Mouse (Mus musculus) G1E (cell line): ENCODE data around the gene Nfatc2. TPM values are rescaled to one million over a fixed set of nuclear protein-coding genes. Genes with fewer than 3 reads are reported as not detected.

Experiments
- ATAC-seq: 2 replicates; pipeline ENCODE4 v1.8.0; 2016; ENCODE audit warnings: mild to moderate bottlenecking; ENCODE audit not compliant: insufficient number of reproducible peaks, poor library complexity, low FRiP score, severe bottlenecking; ENCODE audit errors: extremely low read depth
- DNase-seq: peaks from one replicate; pipeline ENCODE4 v3.0.0; 2012; ENCODE audit warnings: low spot score
- H3K27me3 ChIP-seq: 2 replicates; pipeline ENCODE4 v1.6.1; 2012; ENCODE audit warnings: mild to moderate bottlenecking, low read length, inconsistent platforms; ENCODE audit not compliant: insufficient read depth
- H3K36me3 ChIP-seq: replicated peaks from 2 replicates; pipeline ENCODE3; 2012; ENCODE audit warnings: mild to moderate bottlenecking, inconsistent platforms
- H3K4me1 ChIP-seq: 2 replicates; pipeline ENCODE4 v1.6.1; 2012; ENCODE audit warnings: low read depth, low read length, inconsistent platforms, mixed read lengths; ENCODE audit not compliant: insufficient read depth
- H3K4me3 ChIP-seq: 2 replicates; pipeline ENCODE4 v1.5.1; 2012; ENCODE audit warnings: low read depth, mild to moderate bottlenecking, inconsistent platforms, low read length, moderate library complexity, mixed read lengths
- H3K9me3 ChIP-seq: replicated peaks from 2 replicates; pipeline ENCODE4 v1.6.1; 2012; ENCODE audit warnings: inconsistent platforms
- CTCF ChIP-seq: IDR thresholded peaks from 2 replicates; pipeline ENCODE4 v1.5.1; 2012; ENCODE audit warnings: low read depth, low read length, inconsistent platforms, mixed read lengths
- GATA1 ChIP-seq: IDR thresholded peaks from 2 replicates; pipeline ENCODE4 v1.6.1; 2012; ENCODE audit warnings: borderline replicate concordance, low read length, inconsistent platforms, mixed read lengths
- GATA2 ChIP-seq: IDR thresholded peaks from 2 replicates; pipeline ENCODE4 v1.6.1; 2012; ENCODE audit warnings: low read depth, low read length, inconsistent platforms, borderline replicate concordance
- POLR2AphosphoS5 ChIP-seq: IDR thresholded peaks from 2 replicates; pipeline ENCODE4 v1.6.1; 2012; ENCODE audit warnings: low read depth, low read length, inconsistent platforms; ENCODE audit not compliant: insufficient replicate concordance
- TAL1 ChIP-seq: conservative IDR thresholded peaks from 2 replicates; pipeline ENCODE4 v1.6.1; 2012; ENCODE audit warnings: low read depth, low read length, inconsistent platforms, mixed read lengths
- polyA plus RNA-seq: library from polyadenylated mRNA; stranded (reverse); fragments of >175 nt; gene quantifications from 2 replicates; pipeline ENCODE4 v1.2.3, GENCODE M21; 2012
- total RNA-seq, 2 experiments: library from RNA; stranded (forward) in 1 of 2; stranded (reverse) in 1 of 2; fragments of 200-1000 nt in 1 of 2; fragments of >200 nt in 1 of 2; fragmentation: Nextera tagmentation in 1 of 2; gene quantifications; 2 replicates each; pipeline ENCODE4 v1.2.3; 2014 to 2017

Nfatc2 gene
- total and polyA plus RNA-seq, 3 experiments, result 0.27 TPM; not detected in 2

DNA sequence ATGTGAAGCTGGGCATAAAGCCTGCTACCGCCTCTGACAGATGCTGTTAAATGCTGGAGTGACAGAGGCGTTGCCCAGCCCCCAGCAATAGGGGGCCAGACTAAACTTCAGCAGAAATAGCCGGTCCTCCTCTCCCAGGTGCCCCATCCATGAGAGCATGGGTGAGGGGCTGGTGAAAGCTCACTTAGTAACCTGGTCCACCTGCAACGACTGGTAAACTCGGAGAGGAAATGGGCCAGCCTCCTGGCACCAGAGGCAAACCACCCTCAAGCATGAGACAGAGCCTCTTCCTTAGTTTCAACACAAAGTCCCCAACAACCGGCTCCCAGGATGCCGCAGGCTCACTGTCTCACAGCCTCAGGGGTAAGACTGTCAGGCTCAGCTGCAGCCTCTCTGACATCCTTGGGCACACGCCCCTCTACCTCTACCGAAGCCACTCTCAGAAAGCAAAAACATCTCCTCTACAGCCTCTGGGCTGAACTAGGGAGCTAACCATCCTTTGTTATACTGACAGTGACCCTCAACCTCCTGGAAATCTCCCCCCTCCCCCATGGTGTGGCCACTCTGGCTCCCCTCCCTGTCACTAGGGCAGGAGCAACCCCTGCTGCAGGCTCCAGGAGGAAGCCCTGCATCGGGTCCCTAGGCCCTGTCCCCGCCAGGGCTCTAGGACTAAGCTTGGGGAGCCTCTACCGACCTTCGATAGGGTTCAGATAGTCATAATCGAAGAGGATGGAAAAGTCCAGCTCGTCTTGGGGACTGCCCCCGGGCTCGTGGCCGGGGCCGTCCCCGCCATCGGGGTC lies 11.9 kb downstream of the Nfatc2 start:
- peaks cover 88% of the 10 kb centered on the region for H3K9me3 ChIP-seq
- no peak overlapping the region for H3K4me3 ChIP-seq
- no peaks in the 10 kb centered on the region for H3K36me3 ChIP-seq
- no peak for TF ChIP-seq CTCF
- no peak for TF ChIP-seq GATA2
- TF ChIP-seq TAL1, result no peak
- TF ChIP-seq POLR2AphosphoS5, result no peak
- no peak for TF ChIP-seq GATA1
- no peak for ATAC-seq
- no peaks in the 10 kb centered on the region for H3K4me1 ChIP-seq
- H3K27me3 ChIP-seq, result no peaks in the 10 kb centered on the region
- DNase-seq, result no peak

DNA sequence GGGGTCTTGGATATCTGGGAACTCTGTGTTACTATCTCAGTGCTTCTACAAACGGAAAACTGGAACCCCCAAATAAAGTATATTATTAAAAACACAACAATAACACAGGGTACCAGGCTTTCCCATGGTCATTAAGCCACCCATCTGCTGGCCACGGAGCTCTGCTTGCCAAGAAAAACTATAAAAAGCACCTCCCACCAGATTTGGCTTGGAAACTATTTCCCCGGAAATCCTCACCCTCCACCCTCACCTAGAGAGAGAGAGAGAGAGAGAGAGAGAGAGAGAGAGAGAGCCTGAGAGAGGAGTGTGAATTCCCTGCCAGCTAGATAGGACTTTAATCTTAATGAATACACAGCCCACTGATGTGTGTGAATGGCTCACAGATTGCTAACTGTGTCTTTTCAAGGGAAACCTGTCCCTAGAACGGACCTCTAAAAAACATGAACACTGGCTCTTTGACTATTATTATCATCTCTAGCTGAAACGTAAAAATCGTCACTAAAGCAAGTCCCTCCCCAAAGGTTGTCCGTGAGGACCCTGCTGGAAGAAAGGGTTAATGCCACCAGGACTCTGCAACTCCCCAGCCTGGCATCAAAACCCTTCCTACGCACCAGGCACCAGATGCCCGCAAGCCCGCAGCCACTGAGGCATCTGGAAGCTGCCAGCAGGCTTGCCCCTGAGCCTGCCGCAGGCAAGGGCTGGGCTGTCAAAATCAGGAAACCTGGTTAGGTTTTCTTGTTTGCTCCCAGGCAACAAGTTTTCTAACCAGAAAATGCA lies 12.7 kb downstream of the Nfatc2 start:
- Histone ChIP-seq H3K36me3 (no peaks in the 10 kb centered on the region), H3K4me3 (no peak overlapping the region), H3K27me3 (no peaks in the 10 kb centered on the region), H3K9me3 (peaks cover 91% of the 10 kb centered on the region), H3K4me1 (no peaks in the 10 kb centered on the region)
- no peak for TF ChIP-seq TAL1
- no peak for ATAC-seq
- DNase-seq, result no peak

DNA sequence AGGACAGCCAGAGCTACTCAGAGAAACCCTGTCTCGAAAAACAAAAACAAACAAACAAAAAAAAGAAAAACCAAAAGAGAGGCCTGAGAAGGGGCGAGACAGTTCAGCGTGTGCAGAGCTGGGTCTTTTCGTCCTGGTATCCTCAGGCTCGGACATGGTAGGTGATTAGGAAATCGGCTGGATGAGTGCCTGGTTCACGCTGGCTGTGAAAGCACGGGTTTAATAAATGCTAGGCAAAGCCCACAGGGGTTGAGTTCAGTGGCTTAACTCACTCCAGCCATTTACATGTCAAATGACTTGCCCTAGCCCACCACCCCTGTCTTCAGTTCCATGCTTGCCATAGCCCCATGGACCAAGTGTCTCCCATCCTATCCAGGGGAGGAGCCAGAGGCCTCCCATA lies 14.3 kb downstream of the Nfatc2 start:
- Histone ChIP-seq H3K36me3 (no peaks in the 10 kb centered on the region), H3K4me3 (no peak overlapping the region), H3K27me3 (no peaks in the 10 kb centered on the region), H3K4me1 (no peaks in the 10 kb centered on the region), H3K9me3 (peaks cover 90% of the 10 kb centered on the region)
- ATAC-seq (no peak), DNase-seq (no peak)
- TF ChIP-seq POLR2AphosphoS5, result no peak
- no peak for TF ChIP-seq TAL1
- no peak for TF ChIP-seq CTCF
- no peak for TF ChIP-seq GATA1
- TF ChIP-seq GATA2, result no peak

DNA sequence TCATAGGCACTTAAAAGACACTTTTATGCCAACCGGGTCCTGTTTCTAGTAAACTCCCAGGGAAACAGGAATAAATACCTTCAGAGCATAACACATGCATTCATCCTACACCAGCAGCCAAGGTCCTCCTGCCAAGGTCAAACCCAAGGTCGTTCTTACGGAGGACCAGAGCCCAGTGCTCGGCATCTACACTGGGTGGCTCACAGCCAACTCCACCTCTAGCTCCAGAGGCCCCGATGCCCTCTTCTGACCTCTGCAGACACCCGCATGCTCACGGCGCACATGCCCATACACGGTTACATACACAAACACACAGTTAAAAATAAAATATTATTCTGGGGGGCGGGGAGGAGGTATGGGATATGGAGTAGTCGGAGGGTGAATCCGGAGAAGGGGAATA lies 14.9 kb downstream of the Nfatc2 start:
- no peak for TF ChIP-seq POLR2AphosphoS5
- TF ChIP-seq GATA1, result no peak
- TF ChIP-seq CTCF, result no peak
- no peak for TF ChIP-seq GATA2
- no peak for TF ChIP-seq TAL1
- DNase-seq (no peak), ATAC-seq (no peak)
- Histone ChIP-seq H3K4me3 (no peak overlapping the region), H3K27me3 (no peaks in the 10 kb centered on the region), H3K9me3 (peaks cover 90% of the 10 kb centered on the region), H3K36me3 (no peaks in the 10 kb centered on the region), H3K4me1 (no peaks in the 10 kb centered on the region)

DNA sequence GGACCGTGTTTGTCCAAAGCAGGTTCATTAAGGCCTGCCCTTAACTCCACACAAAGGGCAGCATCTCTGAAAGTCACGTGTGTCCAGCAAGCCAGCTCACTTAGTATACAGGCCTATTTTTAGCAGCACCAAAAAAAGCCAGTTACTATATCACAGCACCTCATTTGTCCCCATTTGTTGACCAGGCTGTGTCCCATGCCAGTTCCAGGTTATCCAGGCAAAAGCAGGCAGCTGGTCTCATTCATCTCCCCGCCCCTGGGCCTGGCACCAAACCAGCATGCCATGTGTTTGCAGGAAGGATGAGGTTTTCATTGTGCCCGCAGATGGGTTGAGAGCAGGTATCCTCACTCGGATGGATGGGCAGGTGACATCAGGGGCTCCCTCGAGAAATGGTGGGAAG lies 16.6 kb downstream of the Nfatc2 start:
- H3K4me1 ChIP-seq, result no peaks in the 10 kb centered on the region
- H3K36me3 ChIP-seq, result no peaks in the 10 kb centered on the region
- DNase-seq, result no peak
- H3K27me3 ChIP-seq, result no peaks in the 10 kb centered on the region
- H3K4me3 ChIP-seq, result no peak overlapping the region
- TF ChIP-seq GATA1, result no peak
- TF ChIP-seq TAL1, result no peak
- no peak for TF ChIP-seq GATA2
- no peak for TF ChIP-seq CTCF
- TF ChIP-seq POLR2AphosphoS5, result no peak
- H3K9me3 ChIP-seq, result peaks cover 90% of the 10 kb centered on the region
- ATAC-seq, result no peak

DNA sequence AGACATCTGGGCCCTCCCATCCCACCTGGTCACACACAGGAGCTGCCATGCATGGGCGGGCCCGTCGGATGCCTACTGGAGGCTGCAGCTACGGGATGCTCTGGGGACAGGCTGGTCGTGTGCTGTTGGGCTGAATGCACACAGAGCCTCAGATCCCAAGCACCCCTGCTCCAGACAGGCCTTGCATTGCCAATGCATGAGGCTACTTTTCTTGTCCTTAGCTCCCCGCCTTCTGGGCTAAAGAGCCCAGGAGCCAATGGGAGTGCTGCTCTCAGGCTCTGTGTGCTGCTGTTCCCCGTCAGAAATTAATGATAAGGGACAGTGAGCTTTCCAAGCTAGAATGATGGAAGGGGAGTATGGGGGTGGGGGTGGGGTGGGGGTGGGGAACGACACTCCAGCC lies 17.0 kb downstream of the Nfatc2 start:
- Histone ChIP-seq H3K27me3 (no peaks in the 10 kb centered on the region), H3K9me3 (peaks cover 90% of the 10 kb centered on the region), H3K36me3 (no peaks in the 10 kb centered on the region), H3K4me1 (no peaks in the 10 kb centered on the region), H3K4me3 (no peak overlapping the region)
- TF ChIP-seq TAL1 (no peak), GATA2 (no peak), POLR2AphosphoS5 (no peak), CTCF (no peak), GATA1 (no peak)
- DNase-seq, result no peak
- no peak for ATAC-seq
